Mouse (Mus musculus) retina, postnatal 1 day (tissue): ENCODE data around the gene Spata25.
A peak's percentile ranks its signal among the peaks of the same experiment; 100 is the strongest.

ENCODE experiments used
- DNase-seq: peaks from one replicate; pipeline ENCODE4 v3.0.0-alpha.2; 2012

Spata25 gene

GRCm38 (mm10) chr2:164850061-164850460 lies 21.7 kb upstream of the Spata25 start:
- DNase-seq, result no peak

- no peak for DNase-seq
Measured at GRCm38 (mm10) chr2:164845782-164846181, 17.4 kb upstream of the Spata25 start.

GRCm38 (mm10) chr2:164835164-164835563 lies 6.8 kb upstream of the Spata25 start:
- DNase-seq, result no peak

GRCm38 (mm10) chr2:164834531-164834930 lies 6.2 kb upstream of the Spata25 start:
- DNase-seq, result no peak

- DNase-seq, result peak; percentile 98
Measured at GRCm38 (mm10) chr2:164833314-164833959, 5.1 kb upstream of the Spata25 start, which contains the start of gene Neurl2. TSS of gene Neurl2 (minus strand) at chr2:164833456.

- DNase-seq, result peak; percentile 89
Measured at GRCm38 (mm10) chr2:164832748-164833301, 4.5 kb upstream of the Spata25 start, which contains the start of gene Ctsa. TSS of gene Ctsa (plus strand) at chr2:164832873.

- DNase-seq, result no peak
Measured at GRCm38 (mm10) chr2:164832032-164832747, 3.9 kb upstream of the Spata25 start.

GRCm38 (mm10) chr2:164831029-164831428 lies 2.7 kb upstream of the Spata25 start:
- DNase-seq, result no peak

GRCm38 (mm10) chr2:164829090-164829489 lies 753 bp upstream of the Spata25 start:
- no peak for DNase-seq

GRCm38 (mm10) chr2:164827146-164827850 lies 1.0 kb downstream of the Spata25 start:
- no peak for DNase-seq

GRCm38 (mm10) chr2:164825521-164825920 lies 2.8 kb downstream of the Spata25 start:
- DNase-seq, result no peak

- no peak for DNase-seq
Measured at GRCm38 (mm10) chr2:164823969-164824368, 4.4 kb downstream of the Spata25 start.

- peak; percentile 64 for DNase-seq
Measured at GRCm38 (mm10) chr2:164823181-164823585, 5.2 kb downstream of the Spata25 start.

- peak; percentile 99 for DNase-seq
Measured at GRCm38 (mm10) chr2:164822636-164823165, 5.6 kb downstream of the Spata25 start, which contains the start of gene Zswim1. TSS of gene Zswim1 (plus strand) at chr2:164822686.

GRCm38 (mm10) chr2:164821060-164821459 lies 7.3 kb downstream of the Spata25 start:
- no peak for DNase-seq

GRCm38 (mm10) chr2:164817703-164818102 lies 10.6 kb downstream of the Spata25 start:
- no peak for DNase-seq

- DNase-seq, result no peak
Measured at GRCm38 (mm10) chr2:164817206-164817605, 11.1 kb downstream of the Spata25 start.

GRCm38 (mm10) chr2:164815821-164816220 lies 12.5 kb downstream of the Spata25 start:
- no peak for DNase-seq

GRCm38 (mm10) chr2:164815348-164815747 lies 13.0 kb downstream of the Spata25 start:
- no peak for DNase-seq

- no peak for DNase-seq
Measured at GRCm38 (mm10) chr2:164813557-164813956, 14.8 kb downstream of the Spata25 start.

GRCm38 (mm10) chr2:164806614-164807013 lies 21.7 kb downstream of the Spata25 start:
- DNase-seq, result no peak

GRCm38 (mm10) chr2:164805332-164805718 lies 23.0 kb downstream of the Spata25 start:
- no peak for DNase-seq
